Mouse (Mus musculus) heart, adult 9 months (tissue): ENCODE measurements around the gene Tmem129.

Experiments used
- DNase-seq, 2 experiments: peaks; one replicate each; pipeline ENCODE4 v3.0.0; 2022; ENCODE audit warnings: low spot score in 2 of 2

Tmem129 gene

GRCm38 (mm10) chr5:33637606-33638350, 20.4 kb downstream of the Tmem129 start:
- no peak for DNase-seq

GRCm38 (mm10) chr5:33635361-33635760, 22.9 kb downstream of the Tmem129 start:
- DNase-seq = no peak

- DNase-seq = no peak
Measured at GRCm38 (mm10) chr5:33632526-33632925, 25.7 kb downstream of the Tmem129 start.

- peak; percentile 25 to 40 for DNase-seq
Measured at GRCm38 (mm10) chr5:33630615-33631014, 27.6 kb downstream of the Tmem129 start.

- DNase-seq = peak; percentile 60 to 64
Measured at GRCm38 (mm10) chr5:33630061-33630460, 28.2 kb downstream of the Tmem129 start.

- peak; percentile 99 to 100 for DNase-seq
Measured at GRCm38 (mm10) chr5:33629301-33629987, 28.8 kb downstream of the Tmem129 start, which contains the start of the genes Fam53a and Gm9903. Gene Fam53a (minus strand): TSS chr5:33629635. Gene Gm9903 (plus strand): TSS chr5:33629925.

GRCm38 (mm10) chr5:33628820-33629300, 29.4 kb downstream of the Tmem129 start:
- peak in 1 of 2 experiments; percentile 60 for DNase-seq

- peak; percentile 14 to 46 for DNase-seq
Measured at GRCm38 (mm10) chr5:33627968-33628367, 30.2 kb downstream of the Tmem129 start.

- DNase-seq = no peak
Measured at GRCm38 (mm10) chr5:33623766-33624165, 34.5 kb downstream of the Tmem129 start.

- DNase-seq = no peak
Measured at GRCm38 (mm10) chr5:33622671-33623070, 35.5 kb downstream of the Tmem129 start.

- no peak for DNase-seq
Measured at GRCm38 (mm10) chr5:33614391-33614790, 43.8 kb downstream of the Tmem129 start.

- no peak for DNase-seq
Measured at GRCm38 (mm10) chr5:33611795-33612194, 46.4 kb downstream of the Tmem129 start.

- DNase-seq = no peak
Measured at GRCm38 (mm10) chr5:33609226-33609625, 49.0 kb downstream of the Tmem129 start.

GRCm38 (mm10) chr5:33607434-33607833, 50.8 kb downstream of the Tmem129 start:
- DNase-seq = no peak

- no peak for DNase-seq
Measured at GRCm38 (mm10) chr5:33606631-33607030, 51.6 kb downstream of the Tmem129 start.

GRCm38 (mm10) chr5:33605314-33605713, 52.9 kb downstream of the Tmem129 start:
- no peak for DNase-seq
